Mouse (Mus musculus): ENCODE measurements around the gene Snx12. TPM values are rescaled to one million over a fixed set of nuclear protein-coding genes. Genes with fewer than 3 reads are reported as not detected.
A peak's percentile ranks its signal among the peaks of the same experiment; 100 is the strongest.

Snx12 gene
- polyA plus RNA-seq, 1 experiment, result 46.3 TPM

- TF ChIP-seq USF1 (IDR thresholded peaks at IDR 0.05; ENCODE audit: low read depth), result no peak
- H3K4me3 ChIP-seq, result peak overlapping the region; percentile 17
- H3K4me2 ChIP-seq (ENCODE audit: low read depth), result no peak overlapping the region
- H3K36me3 ChIP-seq (ENCODE audit: control insufficient read depth, insufficient read depth), result no peaks in the 10 kb centered on the region
- H3K79me2 ChIP-seq (ENCODE audit: control insufficient read depth, insufficient read depth), result no peaks in the 10 kb centered on the region
- H3K27me3 ChIP-seq (ENCODE audit: control insufficient read depth, insufficient read depth, insufficient read length), result no peaks in the 10 kb centered on the region
- no peak overlapping the region for H3ac ChIP-seq (ENCODE audit: control insufficient read depth, insufficient read length)
These were observed 138.2 kb downstream of the Snx12 start for GRCm38 (mm10) chrX:101084192-101084591.

DNA sequence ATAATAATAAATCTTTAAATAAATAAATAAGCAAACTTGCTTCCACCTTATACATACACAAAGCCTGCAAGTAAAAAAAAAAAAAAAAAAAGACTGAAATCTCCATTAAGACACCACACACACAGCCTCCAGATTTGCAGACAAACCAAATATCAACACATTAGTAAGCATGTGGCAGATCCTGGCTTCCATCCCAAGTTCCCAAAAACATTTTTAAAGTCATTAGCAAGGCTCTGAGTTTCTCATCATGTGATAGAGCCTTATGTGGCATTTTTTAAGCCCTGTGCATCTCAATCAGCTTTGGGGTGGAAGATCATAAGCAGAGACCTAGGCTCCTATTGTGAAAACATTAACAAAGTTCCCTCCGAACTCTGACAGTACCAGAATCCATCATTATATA lies 157.1 kb downstream of the Snx12 start:
- H3K27me3 ChIP-seq (ENCODE audit: control insufficient read depth, insufficient read depth, insufficient read length), result no peaks in the 10 kb centered on the region
- no peaks in the 10 kb centered on the region for H3K79me2 ChIP-seq (ENCODE audit: control insufficient read depth, insufficient read depth)
- no peaks in the 10 kb centered on the region for H3K36me3 ChIP-seq (ENCODE audit: control insufficient read depth, insufficient read depth)
- H3K4me3 ChIP-seq, result no peak overlapping the region
- no peak overlapping the region for H3K4me2 ChIP-seq (ENCODE audit: low read depth)
- no peak for TF ChIP-seq CEBPB (IDR thresholded peaks at IDR 0.05; ENCODE audit: insufficient read depth, poor library complexity, severe bottlenecking)
- no peak for TF ChIP-seq MYOG (IDR thresholded peaks at IDR 0.05; ENCODE audit: control insufficient read depth in 1 of 3, insufficient read depth in 1 of 3, insufficient read length in 2 of 3, low read depth in 2 of 3)
- no peak for TF ChIP-seq E2F4 (IDR thresholded peaks at IDR 0.05; ENCODE audit: insufficient read depth)
- TF ChIP-seq USF1 (IDR thresholded peaks at IDR 0.05; ENCODE audit: low read depth), result no peak
- TF ChIP-seq SRF (IDR thresholded peaks at IDR 0.05; ENCODE audit: control insufficient read depth, insufficient read length, low read depth), result no peak
- TF ChIP-seq TCF3 (IDR thresholded peaks at IDR 0.05; ENCODE audit: insufficient read length, low read depth), result no peak
- no peak for TF ChIP-seq POLR2AphosphoS2 (IDR thresholded peaks at IDR 0.05; ENCODE audit: insufficient read length, low read depth)
- TF ChIP-seq POLR2A (IDR thresholded peaks at IDR 0.05; ENCODE audit: insufficient read length, low read depth), result no peak
- TF ChIP-seq MAX (IDR thresholded peaks at IDR 0.05; ENCODE audit: low read depth), result no peak
- no peak for TF ChIP-seq MYOD1 (IDR thresholded peaks at IDR 0.05; ENCODE audit: control insufficient read depth in 1 of 3, insufficient read length in 2 of 3, low read depth in 2 of 3)
- TF ChIP-seq REST (IDR thresholded peaks at IDR 0.05; ENCODE audit: insufficient read depth, insufficient read length), result no peak
- TF ChIP-seq TCF12 (IDR thresholded peaks at IDR 0.05; ENCODE audit: insufficient read depth, poor library complexity, severe bottlenecking), result no peak
- no peak overlapping the region for H3ac ChIP-seq (ENCODE audit: control insufficient read depth, insufficient read length)

DNA sequence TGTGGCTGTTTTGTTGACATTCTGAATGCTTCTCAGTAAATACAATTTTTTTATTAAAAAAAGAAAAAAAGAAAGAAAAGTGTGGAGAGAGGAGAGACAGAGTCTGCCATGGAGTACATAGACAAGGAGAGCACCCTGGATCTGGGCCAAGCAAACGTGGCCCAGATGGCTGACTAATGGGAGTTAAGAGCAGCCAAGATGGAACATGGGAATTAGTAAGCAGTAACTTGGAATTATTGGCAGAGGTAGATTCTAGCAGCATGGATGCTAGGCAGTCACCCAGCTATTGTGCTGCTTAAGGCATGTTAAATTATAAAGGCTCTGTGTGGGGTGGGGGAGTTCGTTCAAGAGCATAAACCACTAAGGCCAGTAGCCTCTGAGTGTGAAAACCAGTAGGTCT lies 158.9 kb downstream of the Snx12 start:
- TF ChIP-seq USF1 (IDR thresholded peaks at IDR 0.05; ENCODE audit: low read depth), result no peak
- no peak for TF ChIP-seq TCF3 (IDR thresholded peaks at IDR 0.05; ENCODE audit: insufficient read length, low read depth)
- TF ChIP-seq TCF12 (IDR thresholded peaks at IDR 0.05; ENCODE audit: insufficient read depth, poor library complexity, severe bottlenecking), result no peak
- TF ChIP-seq MAX (IDR thresholded peaks at IDR 0.05; ENCODE audit: low read depth), result no peak
- no peak for TF ChIP-seq REST (IDR thresholded peaks at IDR 0.05; ENCODE audit: insufficient read depth, insufficient read length)
- TF ChIP-seq E2F4 (IDR thresholded peaks at IDR 0.05; ENCODE audit: insufficient read depth), result no peak
- TF ChIP-seq MYOD1 (IDR thresholded peaks at IDR 0.05; ENCODE audit: control insufficient read depth in 1 of 3, insufficient read length in 2 of 3, low read depth in 2 of 3), result no peak
- TF ChIP-seq SRF (IDR thresholded peaks at IDR 0.05; ENCODE audit: control insufficient read depth, insufficient read length, low read depth), result no peak
- TF ChIP-seq CEBPB (IDR thresholded peaks at IDR 0.05; ENCODE audit: insufficient read depth, poor library complexity, severe bottlenecking), result no peak
- TF ChIP-seq POLR2AphosphoS2 (IDR thresholded peaks at IDR 0.05; ENCODE audit: insufficient read length, low read depth), result no peak
- TF ChIP-seq POLR2A (IDR thresholded peaks at IDR 0.05; ENCODE audit: insufficient read length, low read depth), result no peak
- TF ChIP-seq MYOG (IDR thresholded peaks at IDR 0.05; ENCODE audit: control insufficient read depth in 1 of 3, insufficient read depth in 1 of 3, insufficient read length in 2 of 3, low read depth in 2 of 3), result no peak
- no peaks in the 10 kb centered on the region for H3K36me3 ChIP-seq (ENCODE audit: control insufficient read depth, insufficient read depth)
- H3ac ChIP-seq (ENCODE audit: control insufficient read depth, insufficient read length), result no peak overlapping the region
- no peaks in the 10 kb centered on the region for H3K79me2 ChIP-seq (ENCODE audit: control insufficient read depth, insufficient read depth)
- H3K27me3 ChIP-seq (ENCODE audit: control insufficient read depth, insufficient read depth, insufficient read length), result no peaks in the 10 kb centered on the region
- no peak overlapping the region for H3K4me3 ChIP-seq
- H3K4me2 ChIP-seq (ENCODE audit: low read depth), result no peak overlapping the region

GRCm38 (mm10) chrX:101059541-101059940 lies 162.8 kb downstream of the Snx12 start, which contains the start of gene Tex11:
TSS of gene Tex11 (minus strand) at chrX:101059667.
- TF ChIP-seq POLR2A (IDR thresholded peaks at IDR 0.05; ENCODE audit: insufficient read length, low read depth) (no peak), TCF12 (IDR thresholded peaks at IDR 0.05; ENCODE audit: insufficient read depth, poor library complexity, severe bottlenecking) (no peak), SRF (IDR thresholded peaks at IDR 0.05; ENCODE audit: control insufficient read depth, insufficient read length, low read depth) (no peak), TCF3 (IDR thresholded peaks at IDR 0.05; ENCODE audit: insufficient read length, low read depth) (no peak), E2F4 (IDR thresholded peaks at IDR 0.05; ENCODE audit: insufficient read depth) (no peak), POLR2AphosphoS2 (IDR thresholded peaks at IDR 0.05; ENCODE audit: insufficient read length, low read depth) (no peak), CEBPB (IDR thresholded peaks at IDR 0.05; ENCODE audit: insufficient read depth, poor library complexity, severe bottlenecking) (no peak), REST (IDR thresholded peaks at IDR 0.05; ENCODE audit: insufficient read depth, insufficient read length) (no peak)

More at GRCm38 (mm10) chrX:101059541-101059940, 162.8 kb downstream of the Snx12 start, which contains the start of gene Tex11:
- Histone ChIP-seq H3K4me3 (no peak within 1 kb of the TSS), H3K36me3 (ENCODE audit: control insufficient read depth, insufficient read depth) (no peaks in the 10 kb centered on the region), H3K79me2 (ENCODE audit: control insufficient read depth, insufficient read depth) (no peaks in the 10 kb centered on the region), H3K27me3 (ENCODE audit: control insufficient read depth, insufficient read depth, insufficient read length) (no peaks in the 10 kb centered on the region), H3ac (ENCODE audit: control insufficient read depth, insufficient read length) (no peak within 1 kb of the TSS), H3K4me2 (ENCODE audit: low read depth) (no peak within 1 kb of the TSS)

Other genes starting within 250 kb of the Snx12 start
- not detected for gene Tex11, start 162.9 kb downstream of the Snx12 start, polyA plus RNA-seq (2012; fragmentation: generic; extraction: Trizol)
- gene Slc7a3, start 136.5 kb downstream of the Snx12 start, polyA plus RNA-seq (2012; fragmentation: generic; extraction: Trizol), result 19.0 TPM
- gene Foxo4, start 32.0 kb upstream of the Snx12 start, polyA plus RNA-seq (2012; fragmentation: generic; extraction: Trizol), result 20.0 TPM
- gene Gm614, start 41.4 kb upstream of the Snx12 start, polyA plus RNA-seq (2012; fragmentation: generic; extraction: Trizol), result not detected
- 4.5 TPM for gene Il2rg, start 45.7 kb upstream of the Snx12 start, polyA plus RNA-seq (2012; fragmentation: generic; extraction: Trizol)
- gene Gm20489, start 46.5 kb upstream of the Snx12 start, polyA plus RNA-seq (2012; fragmentation: generic; extraction: Trizol), result not detected
- gene Med12, start 51.5 kb upstream of the Snx12 start, polyA plus RNA-seq (2012; fragmentation: generic; extraction: Trizol), result 29.6 TPM
- not detected for gene Nlgn3, start 76.6 kb upstream of the Snx12 start, polyA plus RNA-seq (2012; fragmentation: generic; extraction: Trizol)
- gene Gjb1, start 153.8 kb upstream of the Snx12 start, polyA plus RNA-seq (2012; fragmentation: generic; extraction: Trizol), result not detected
- gene Zmym3, start 198.3 kb upstream of the Snx12 start, polyA plus RNA-seq (2012; fragmentation: generic; extraction: Trizol), result 16.9 TPM
- 183 TPM for gene Nono, start 206.8 kb upstream of the Snx12 start, polyA plus RNA-seq (2012; fragmentation: generic; extraction: Trizol)
- gene Itgb1bp2, start 226.5 kb upstream of the Snx12 start, polyA plus RNA-seq (2012; fragmentation: generic; extraction: Trizol), result 114 TPM